Mouse (Mus musculus) urinary bladder, adult 2 months (tissue): ENCODE data around the gene Pitpnb. TPM values are rescaled to one million over a fixed set of nuclear protein-coding genes. Genes with fewer than 3 reads are reported as not detected.

Source experiments
- DNase-seq: peaks from one replicate; pipeline ENCODE4 v3.0.0; 2022; ENCODE audit warnings: low spot score
- polyA plus RNA-seq: library from polyadenylated mRNA; depleted of rRNA; stranded (reverse); fragments of >200 nt; gene quantifications from 2 replicates; pipeline ENCODE4 v1.2.3, GENCODE M21; 2012

The Pitpnb gene
- polyA plus RNA-seq, 1 experiment, result 65.4 TPM

- DNase-seq, result no peak
Measured at GRCm38 (mm10) chr5:111396199-111396598, 65.6 kb downstream of the Pitpnb start.

GRCm38 (mm10) chr5:111398471-111398870 is 67.9 kb downstream of the Pitpnb start:
- no peak for DNase-seq

- no peak for DNase-seq
Measured at GRCm38 (mm10) chr5:111399271-111399670, 68.7 kb downstream of the Pitpnb start.

- DNase-seq, result no peak
Measured at GRCm38 (mm10) chr5:111401879-111402650, 71.5 kb downstream of the Pitpnb start.

- DNase-seq, result no peak
Measured at GRCm38 (mm10) chr5:111402651-111402996, 72.1 kb downstream of the Pitpnb start.

GRCm38 (mm10) chr5:111404721-111405120 is 74.2 kb downstream of the Pitpnb start:
- DNase-seq, result no peak

- no peak for DNase-seq
Measured at GRCm38 (mm10) chr5:111408470-111409105, 78.0 kb downstream of the Pitpnb start.

- DNase-seq, result no peak
Measured at GRCm38 (mm10) chr5:111409412-111410044, 79.0 kb downstream of the Pitpnb start.

GRCm38 (mm10) chr5:111410665-111411064 is 80.1 kb downstream of the Pitpnb start:
- DNase-seq, result no peak

GRCm38 (mm10) chr5:111414192-111414591 is 83.6 kb downstream of the Pitpnb start:
- DNase-seq, result peak; percentile 51

- no peak for DNase-seq
Measured at GRCm38 (mm10) chr5:111414770-111415249, 84.2 kb downstream of the Pitpnb start.

GRCm38 (mm10) chr5:111415575-111415974 is 85.0 kb downstream of the Pitpnb start:
- no peak for DNase-seq

- no peak for DNase-seq
Measured at GRCm38 (mm10) chr5:111416048-111416447, 85.5 kb downstream of the Pitpnb start.

- DNase-seq, result peak; percentile 75
Measured at GRCm38 (mm10) chr5:111416591-111417374, 86.2 kb downstream of the Pitpnb start, which contains the start of gene Mn1. TSS of gene Mn1 (plus strand) at chr5:111417362.

GRCm38 (mm10) chr5:111417378-111418131 is 87.0 kb downstream of the Pitpnb start:
- DNase-seq, result peak; percentile 44

- peak; percentile 37 for DNase-seq
Measured at GRCm38 (mm10) chr5:111418202-111419120, 87.9 kb downstream of the Pitpnb start.

GRCm38 (mm10) chr5:111419121-111419881 is 88.7 kb downstream of the Pitpnb start:
- DNase-seq, result no peak

- DNase-seq, result no peak
Measured at GRCm38 (mm10) chr5:111420011-111420691, 89.6 kb downstream of the Pitpnb start.

GRCm38 (mm10) chr5:111420896-111421295 is 90.3 kb downstream of the Pitpnb start:
- no peak for DNase-seq
